Mouse (Mus musculus) midbrain, embryonic 13.5 days (tissue): ENCODE measurements at regions not wholly inside any gene's neighbourhood (a gene's known extent, or its start where the extent isn't known, plus 50 kb on each side); places are given as distances from the start of the nearest gene placed in this dataset.

Source experiments
- ATAC-seq: fragments of 200-750 bp; cut with Nextera tagmentation; 2 replicates; pipeline ENCODE4 v1.8.0; 2017; ENCODE audit warnings: mild to moderate bottlenecking, moderate TSS enrichment, moderate library complexity
- H3K27ac ChIP-seq: fragments of 300-500 bp; sonication (generic); 2 replicates; pipeline ENCODE4 v1.5.1; 2015; ENCODE audit warnings: inconsistent platforms, mild to moderate bottlenecking, moderate library complexity
- H3K27me3 ChIP-seq: fragments of 300-500 bp; sonication (generic); 2 replicates; pipeline ENCODE4 v1.6.1; 2015; ENCODE audit warnings: mild to moderate bottlenecking, inconsistent platforms
- H3K36me3 ChIP-seq: fragments of 300-500 bp; sonication (generic); 2 replicates; pipeline ENCODE4 v1.6.1; 2015; ENCODE audit warnings: mild to moderate bottlenecking, inconsistent platforms
- H3K4me1 ChIP-seq: fragments of 300-500 bp; sonication (generic); replicated peaks from 2 replicates; pipeline ENCODE4 v1.6.1; 2015; ENCODE audit warnings: inconsistent platforms
- H3K4me2 ChIP-seq: fragments of 300-500 bp; sonication (generic); replicated peaks from 2 replicates; pipeline ENCODE4 v1.6.1; 2015; ENCODE audit warnings: moderate library complexity, mild to moderate bottlenecking, inconsistent platforms
- H3K4me3 ChIP-seq: fragments of 300-500 bp; sonication (generic); replicated peaks from 2 replicates; pipeline ENCODE4 v1.5.1; 2015; ENCODE audit warnings: mild to moderate bottlenecking, inconsistent platforms
- H3K9ac ChIP-seq: fragments of 300-500 bp; sonication (generic); replicated peaks from 2 replicates; pipeline ENCODE4 v1.6.1; 2015; ENCODE audit warnings: mild to moderate bottlenecking, inconsistent platforms
- H3K9me3 ChIP-seq: fragments of 300-500 bp; sonication (generic); 2 replicates; pipeline ENCODE4 v1.6.1; 2016; ENCODE audit warnings: mild to moderate bottlenecking, inconsistent platforms
- WGBS: fragments of 180-500 bp; shearing (Covaris S2); methylation state at CpG from one replicate; pipeline ENCODE4 v1.1.7; 2015; 5-methylcytosine and 5-hydroxymethylcytosine counted together

DNA sequence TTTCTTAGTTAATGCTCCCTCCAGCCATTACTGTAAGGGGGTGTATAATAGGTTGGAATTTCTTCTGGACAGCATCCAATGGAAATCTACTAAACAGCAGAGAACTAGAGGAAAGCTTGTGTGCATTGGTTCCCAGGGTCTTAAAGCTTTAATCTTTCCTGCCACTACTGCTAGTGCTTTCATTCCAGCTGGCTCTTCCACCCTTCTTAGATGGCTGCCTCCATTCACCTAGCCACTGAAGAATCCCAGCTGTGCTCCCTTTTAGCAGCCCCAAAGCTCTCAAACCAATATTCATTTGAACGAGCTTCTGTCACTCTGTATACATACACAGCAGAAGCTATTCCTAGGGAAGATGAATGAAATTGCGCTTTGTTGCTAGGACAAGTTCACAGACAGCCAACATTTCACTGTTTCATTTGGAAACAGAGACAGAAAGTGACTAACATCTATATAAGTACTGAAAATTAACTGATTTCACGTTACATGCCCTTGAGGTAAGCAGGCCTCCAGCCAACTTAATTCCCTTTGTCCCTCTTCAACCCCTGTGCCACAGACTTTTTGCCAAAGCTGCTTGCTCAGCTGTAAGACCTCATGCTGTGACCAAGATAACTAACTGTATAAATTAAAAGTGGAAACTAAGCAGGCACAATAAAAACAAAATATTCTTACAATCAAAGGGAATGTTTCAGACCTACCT is 388.3 kb downstream of the Gm1140 start:
- WGBS = 46% methylated on average over 3 of the region's 3 CpGs
- no peaks in the 10 kb centered on the region for H3K9me3 ChIP-seq
- H3K4me3 ChIP-seq = no peak overlapping the region
- H3K36me3 ChIP-seq = no peaks in the 10 kb centered on the region
- H3K4me1 ChIP-seq = no peaks in the 10 kb centered on the region
- H3K9ac ChIP-seq = no peak overlapping the region
- no peak overlapping the region for H3K27ac ChIP-seq
- no peak overlapping the region for H3K4me2 ChIP-seq
- ATAC-seq = peak; percentile 80
- H3K27me3 ChIP-seq = no peaks in the 10 kb centered on the region

DNA sequence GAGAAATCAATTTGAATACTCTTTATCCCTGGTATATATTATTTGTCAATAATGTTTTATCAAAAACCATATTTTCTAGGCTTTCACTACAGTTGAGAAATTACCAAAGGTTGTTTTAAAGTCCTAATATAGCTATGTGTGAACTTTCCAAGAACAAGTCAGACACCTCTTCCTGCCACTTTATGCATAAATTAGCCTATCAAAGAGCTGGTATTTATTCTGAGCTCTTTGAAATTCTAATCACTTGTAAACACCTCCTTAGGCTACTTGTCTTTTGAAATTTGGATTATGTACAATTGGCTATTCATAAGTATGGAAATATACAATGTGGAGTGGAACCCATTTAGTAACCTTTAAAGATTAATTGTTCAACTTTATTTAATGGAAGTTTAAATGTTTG is 409.5 kb downstream of the Gm1140 start:
- ATAC-seq = no peak
- Histone ChIP-seq H3K4me3 (no peak overlapping the region), H3K9me3 (no peaks in the 10 kb centered on the region), H3K4me2 (no peak overlapping the region), H3K9ac (no peak overlapping the region), H3K36me3 (no peaks in the 10 kb centered on the region), H3K27me3 (no peaks in the 10 kb centered on the region), H3K4me1 (no peaks in the 10 kb centered on the region), H3K27ac (no peak overlapping the region)

DNA sequence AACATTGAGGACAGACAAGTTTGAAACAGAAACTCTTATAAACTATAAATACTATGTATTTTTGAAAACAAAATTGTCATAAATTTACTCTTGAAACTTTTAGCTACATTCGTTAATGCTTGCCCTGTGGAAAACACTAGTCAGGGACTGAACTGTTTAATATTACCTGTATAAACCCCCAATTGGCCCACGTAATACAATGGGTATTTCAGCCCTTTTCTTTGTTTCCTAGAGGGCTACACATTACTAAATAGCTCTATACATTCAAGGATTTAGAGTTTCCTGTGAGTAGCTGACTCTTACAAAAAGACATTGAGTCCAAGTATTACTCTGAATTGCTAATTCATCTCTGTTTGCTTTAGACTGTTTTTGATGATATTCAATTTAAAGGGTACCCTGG is 409.9 kb downstream of the Gm1140 start:
- no peak for ATAC-seq
- no peaks in the 10 kb centered on the region for H3K36me3 ChIP-seq
- no peak overlapping the region for H3K4me3 ChIP-seq
- no peaks in the 10 kb centered on the region for H3K4me1 ChIP-seq
- no peaks in the 10 kb centered on the region for H3K9me3 ChIP-seq
- WGBS = 33% methylated on average over 2 of the region's 2 CpGs
- no peak overlapping the region for H3K9ac ChIP-seq
- no peaks in the 10 kb centered on the region for H3K27me3 ChIP-seq
- H3K4me2 ChIP-seq = no peak overlapping the region
- no peak overlapping the region for H3K27ac ChIP-seq

GRCm38 (mm10) chrX:67282951-67283350 is 410.4 kb downstream of the Gm1140 start:
- 39% methylated on average over 1 of the region's 1 CpGs for WGBS
- ATAC-seq = peak; percentile 71; the same call in 1 of the 2 replicates
- H3K9ac ChIP-seq = no peak overlapping the region
- no peaks in the 10 kb centered on the region for H3K9me3 ChIP-seq
- no peaks in the 10 kb centered on the region for H3K4me1 ChIP-seq
- no peak overlapping the region for H3K4me3 ChIP-seq
- H3K27me3 ChIP-seq = no peaks in the 10 kb centered on the region
- H3K4me2 ChIP-seq = no peak overlapping the region
- H3K36me3 ChIP-seq = no peaks in the 10 kb centered on the region
- no peak overlapping the region for H3K27ac ChIP-seq

- no peak for ATAC-seq
- WGBS = 64% methylated on average over 1 of the region's 1 CpGs
- H3K4me3 ChIP-seq = no peak overlapping the region
- no peak overlapping the region for H3K4me2 ChIP-seq
- H3K36me3 ChIP-seq = no peaks in the 10 kb centered on the region
- no peak overlapping the region for H3K9ac ChIP-seq
- H3K27ac ChIP-seq = no peak overlapping the region
- H3K4me1 ChIP-seq = no peaks in the 10 kb centered on the region
- no peaks in the 10 kb centered on the region for H3K27me3 ChIP-seq
- H3K9me3 ChIP-seq = no peaks in the 10 kb centered on the region
These were observed 454.6 kb downstream of the Gm1140 start for GRCm38 (mm10) chrX:67238578-67239328.

GRCm38 (mm10) chrX:67210236-67210635 is 483.1 kb downstream of the Gm1140 start:
- Histone ChIP-seq H3K4me2 (no peak overlapping the region), H3K9ac (no peak overlapping the region), H3K27ac (no peak overlapping the region), H3K36me3 (no peaks in the 10 kb centered on the region), H3K27me3 (no peaks in the 10 kb centered on the region), H3K9me3 (no peaks in the 10 kb centered on the region), H3K4me3 (no peak overlapping the region), H3K4me1 (no peaks in the 10 kb centered on the region)
- WGBS = 74% methylated on average over 1 of the region's 1 CpGs
- ATAC-seq = no peak
